8 mouse cellular contexts compared by ENCODE assay signal in the genomic region with DNA sequence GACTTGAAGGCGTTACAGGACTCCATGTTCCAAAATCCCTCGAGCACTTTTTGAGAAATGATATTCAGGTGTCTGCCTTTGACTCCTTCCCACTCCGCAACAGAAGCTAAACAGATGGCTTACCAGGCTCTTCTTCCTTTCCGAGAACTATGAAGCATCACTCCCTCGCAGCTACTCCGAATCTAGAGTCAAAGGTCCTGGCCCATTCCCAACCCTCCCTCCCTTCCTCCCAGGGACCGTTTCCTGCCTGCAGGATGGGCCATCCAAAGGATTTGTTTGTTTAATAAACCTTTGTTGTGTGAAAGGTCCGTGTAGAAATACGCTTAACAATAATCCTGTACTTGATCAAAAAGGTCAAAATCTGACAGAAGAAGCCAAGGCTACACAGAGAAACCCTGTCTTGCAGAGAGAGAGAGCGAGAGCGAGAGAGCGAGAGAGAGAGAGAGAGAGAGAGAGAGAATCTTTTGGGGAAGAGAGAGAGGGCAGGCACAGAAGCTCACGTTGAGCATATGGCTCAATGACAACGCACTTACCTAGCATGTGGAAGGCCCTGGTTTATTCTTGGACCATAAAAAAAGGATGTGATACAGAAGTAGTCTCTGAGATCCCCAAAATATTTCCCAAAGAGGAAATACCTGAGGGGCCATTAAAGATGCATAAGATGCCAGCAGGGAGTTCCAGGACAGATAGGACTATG. TPM values are rescaled to one million over a fixed set of nuclear protein-coding genes. Genes with fewer than 3 reads are reported as not detected.
DNase-seq lines count a peak whose midpoint lies in the region; ATAC-seq and TF ChIP-seq lines count a peak whose summit lies in the region.

A gene (minus strand): TSS at position 149 of the 697 bp plus-strand sequence.

- intact Hi-C loops in heart, postnatal 36 days (cut with DNase I): no loop called here

- peak within 1 kb of the TSS; percentile 63 for H3ac ChIP-seq in myocyte (ENCODE audit: control insufficient read depth, insufficient read length)

- peaks cover 51% of the 10 kb centered on the region for H3K79me2 ChIP-seq in myocyte (ENCODE audit: control insufficient read depth, insufficient read depth)

- TF ChIP-seq POLR2A in embryonic fibroblast, embryonic 13.5 days (IDR thresholded peaks at IDR 0.05; ENCODE audit: low read depth, low read length): no peak
- no peak for TF ChIP-seq POLR2A in myocyte (IDR thresholded peaks at IDR 0.05; ENCODE audit: insufficient read length, low read depth)

- peaks cover 39% of the 10 kb centered on the region for H3K36me3 ChIP-seq in heart, embryonic 13.5 days
- H3K36me3 ChIP-seq in ES-E14 (ENCODE audit: control insufficient read depth, insufficient read depth, low read length, poor library complexity, severe bottlenecking) (peaks cover 11% of the 10 kb centered on the region; the same call in 1 of the 2 replicates), myocyte (ENCODE audit: control insufficient read depth, insufficient read depth) (peaks cover 7% of the 10 kb centered on the region)

- peak within 1 kb of the TSS; percentile 85 for H3K4me3 ChIP-seq in heart, embryonic 13.5 days
- H3K4me3 ChIP-seq in ES-E14 (ENCODE audit: insufficient read depth in 1 of 2, low read depth in 1 of 2, low read length in 2 of 2, poor library complexity in 1 of 2, severe bottlenecking in 1 of 2) (peak within 1 kb of the TSS; percentile 77 to 96), myocyte (peak within 1 kb of the TSS; percentile 48)
- peak within 1 kb of the TSS; percentile 70 for H3K4me3 ChIP-seq in embryonic fibroblast, embryonic 13.5 days (ENCODE audit: insufficient read depth, low read length)

- no peak for DNase-seq in heart, postnatal 36 days
- DNase-seq in ES-E14 (ENCODE audit: low read depth, low spot score): no peak
- no peak for DNase-seq in layer of hippocampus, postnatal 36 days
- no peak for DNase-seq in B cell, adult 2 months
- no peak for DNase-seq in right cerebral cortex, postnatal 14 days

- peak within 1 kb of the TSS; percentile 92 for H3K4me2 ChIP-seq in heart, embryonic 13.5 days
- H3K4me2 ChIP-seq in myocyte (ENCODE audit: low read depth): peak within 1 kb of the TSS; percentile 93

- H3K9ac ChIP-seq in heart, embryonic 13.5 days: peak within 1 kb of the TSS; percentile 94
- H3K9ac ChIP-seq in ES-E14 (ENCODE audit: insufficient read depth, low read depth, low read length, poor library complexity, severe bottlenecking): peak within 1 kb of the TSS; percentile 81

- 13% methylated on average over 14 of the region's 14 CpGs for WGBS in heart, embryonic 13.5 days

- H3K4me1 ChIP-seq in heart, embryonic 13.5 days: peaks cover 53% of the 10 kb centered on the region
- peaks cover 2 to 9% of the 10 kb centered on the region in 2 experiments; a peak in 3 of 4 replicates for H3K4me1 ChIP-seq in ES-E14 (ENCODE audit: control insufficient read depth in 2 of 2, insufficient read depth in 2 of 2, low read length in 2 of 2, poor library complexity in 1 of 2)
- H3K4me1 ChIP-seq in embryonic fibroblast, embryonic 13.5 days (ENCODE audit: control insufficient read depth, insufficient read depth, low read length): peaks cover 21% of the 10 kb centered on the region; the same call in 1 of the 2 replicates

- TF ChIP-seq CTCF in embryonic fibroblast, embryonic 13.5 days (IDR thresholded peaks at IDR 0.05; ENCODE audit: borderline replicate concordance, insufficient read depth, low read length): no peak

- H3K9me3 ChIP-seq in heart, embryonic 13.5 days: no peaks in the 10 kb centered on the region
- no peaks in the 10 kb centered on the region for H3K9me3 ChIP-seq in ES-E14 (ENCODE audit: control insufficient read depth, insufficient read depth, low read depth, low read length)

- H3K27ac ChIP-seq in heart, embryonic 13.5 days (replicated peaks): peak within 1 kb of the TSS; percentile 93
- H3K27ac ChIP-seq in ES-E14 (ENCODE audit: insufficient read depth, low read depth, low read length, poor library complexity, severe bottlenecking): no peak within 1 kb of the TSS
- peak within 1 kb of the TSS; percentile 66 for H3K27ac ChIP-seq in embryonic fibroblast, embryonic 13.5 days (ENCODE audit: insufficient read depth, low read length)

- no peaks in the 10 kb centered on the region for H3K27me3 ChIP-seq in heart, embryonic 13.5 days (replicated peaks)
- no peaks in the 10 kb centered on the region for H3K27me3 ChIP-seq in myocyte (ENCODE audit: control insufficient read depth, insufficient read depth, insufficient read length)

- ATAC-seq in heart, embryonic 13.5 days (ENCODE audit: extremely low read depth, insufficient number of reproducible peaks, low FRiP score, low TSS enrichment): no peak

- in situ Hi-C loops in ES-E14 (cut with MboI; ENCODE audit: low sequenced_read_pairs in 2 of 2, unreplicated experiment in 2 of 2): no loop called here

TF ChIP-seq in ES-E14, 5 proteins besides CTCF, POLR2A, EP300 and RAD21:
- TF ChIP-seq CHD2 (IDR thresholded peaks at IDR 0.05; ENCODE audit: low read depth, low read length) (no peak), MAFK (IDR thresholded peaks at IDR 0.05; ENCODE audit: insufficient read depth, low read depth, low read length) (no peak), ZC3H11A (IDR thresholded peaks at IDR 0.05; ENCODE audit: borderline replicate concordance, low read depth, low read length) (no peak), HCFC1 (IDR thresholded peaks at IDR 0.05; ENCODE audit: borderline replicate concordance, insufficient read depth, low read length) (no peak), ZNF384 (IDR thresholded peaks at IDR 0.05; ENCODE audit: low read depth, low read length) (no peak)

TF ChIP-seq in myocyte, 11 proteins besides CTCF, POLR2A, EP300 and RAD21:
- TF ChIP-seq SRF (IDR thresholded peaks at IDR 0.05; ENCODE audit: control insufficient read depth, insufficient read length, low read depth) (no peak), TCF3 (IDR thresholded peaks at IDR 0.05; ENCODE audit: insufficient read length, low read depth) (no peak), MYOD1 (IDR thresholded peaks at IDR 0.05; ENCODE audit: control insufficient read depth in 1 of 3, insufficient read length in 2 of 3, low read depth in 2 of 3) (no peak), CEBPB (IDR thresholded peaks at IDR 0.05; ENCODE audit: insufficient read depth, poor library complexity, severe bottlenecking) (no peak), REST (IDR thresholded peaks at IDR 0.05; ENCODE audit: insufficient read depth, insufficient read length) (no peak), MAX (IDR thresholded peaks at IDR 0.05; ENCODE audit: low read depth) (no peak), USF1 (IDR thresholded peaks at IDR 0.05; ENCODE audit: low read depth) (no peak), E2F4 (IDR thresholded peaks at IDR 0.05; ENCODE audit: insufficient read depth) (no peak), POLR2AphosphoS2 (IDR thresholded peaks at IDR 0.05; ENCODE audit: insufficient read length, low read depth) (no peak)

RNA-seq across cellular contexts. Expression of the gene that starts here (rescaled TPM):
- polyA plus RNA-seq in heart, embryonic 13.5 days (2015; fragmentation: Nextera tagmentation; extraction: Ambion mirVana): 7.6 and 8.1 TPM in 2 replicates
- total RNA-seq in heart, postnatal 36 days (2021): 10 to 100 TPM in 1 of 2 experiments, 1 to 10 TPM in 1; 9.5 to 11.0 TPM
- total RNA-seq in ES-E14 (2012; rRNA removed): 4.9 and 5.4 TPM in 2 replicates
- polyA plus RNA-seq in embryonic fibroblast, embryonic 13.5 days (2011; ENCODE audit: insufficient read length, low read depth, missing spikeins): 3.0 and 5.2 TPM in 2 replicates
- total RNA-seq in layer of hippocampus, postnatal 36 days (2021): 10 to 100 TPM; 34.8 to 38.3 TPM
- polyA plus RNA-seq in myocyte (2012; fragmentation: generic; extraction: Trizol): 10.7 TPM
